Mouse (Mus musculus): ENCODE results near the gene Tbcc.
A peak's percentile ranks its signal among the peaks of the same experiment; 100 is the strongest.
"Not testable (repeated sequence)": the region's sequence is repeated elsewhere in the genome, so short reads cannot be mapped to it uniquely, and the experiment has no call there.

The Tbcc gene

GRCm38 (mm10) chr17:46890116-46890815, at the start of gene Tbcc:
Gene Tbcc, plus strand, starts transcription at chr17:46890684.
- peak; percentile 98 to 99 for DNase-seq

- peak in 1 of 2 experiments; percentile 39 for DNase-seq
Observed at GRCm38 (mm10) chr17:46843022-46843421, 47.5 kb upstream of the Tbcc start.

GRCm38 (mm10) chr17:46843716-46844115, 46.8 kb upstream of the Tbcc start:
- DNase-seq: peak in 1 of 2 experiments; percentile 49

GRCm38 (mm10) chr17:46844811-46845210, 45.7 kb upstream of the Tbcc start:
- no peak for DNase-seq

GRCm38 (mm10) chr17:46845262-46845661, 45.2 kb upstream of the Tbcc start:
- no peak for DNase-seq

GRCm38 (mm10) chr17:46846573-46846972, 43.9 kb upstream of the Tbcc start:
- DNase-seq: not testable (repeated sequence)

- DNase-seq: no peak
Observed at GRCm38 (mm10) chr17:46847206-46847605, 43.3 kb upstream of the Tbcc start.

GRCm38 (mm10) chr17:46852725-46853124, 37.8 kb upstream of the Tbcc start:
- peak; percentile 67 to 81 for DNase-seq

GRCm38 (mm10) chr17:46853281-46853680, 37.2 kb upstream of the Tbcc start:
- peak; percentile 61 to 70 for DNase-seq

GRCm38 (mm10) chr17:46854096-46854495, 36.4 kb upstream of the Tbcc start:
- peak in 1 of 2 experiments; percentile 25 for DNase-seq

- DNase-seq: peak; percentile 46 to 57
Observed at GRCm38 (mm10) chr17:46854640-46855110, 35.8 kb upstream of the Tbcc start.

GRCm38 (mm10) chr17:46855328-46856106, 35.0 kb upstream of the Tbcc start:
- peak in 1 of 2 experiments; percentile 49 for DNase-seq

- DNase-seq: no peak
Observed at GRCm38 (mm10) chr17:46856107-46856388, 34.4 kb upstream of the Tbcc start.

GRCm38 (mm10) chr17:46856471-46857360, 33.8 kb upstream of the Tbcc start:
- DNase-seq: peak; percentile 88 to 93

- DNase-seq: peak; percentile 82 to 91
Observed at GRCm38 (mm10) chr17:46857361-46857902, 33.1 kb upstream of the Tbcc start.

- DNase-seq: peak; percentile 85 to 88
Observed at GRCm38 (mm10) chr17:46857903-46858748, 32.4 kb upstream of the Tbcc start, which contains the start of gene Bicral. Gene Bicral, minus strand, starts transcription at chr17:46858482.

GRCm38 (mm10) chr17:46858749-46859444, 31.6 kb upstream of the Tbcc start:
- no peak for DNase-seq

GRCm38 (mm10) chr17:46860120-46860519, 30.4 kb upstream of the Tbcc start:
- no peak for DNase-seq

- DNase-seq: peak in 1 of 2 experiments; percentile 32
Observed at GRCm38 (mm10) chr17:46864566-46865195, 25.8 kb upstream of the Tbcc start.

GRCm38 (mm10) chr17:46866836-46867235, 23.6 kb upstream of the Tbcc start:
- DNase-seq: no peak
